Mouse (Mus musculus) forebrain, embryonic 10.5 days (tissue): ENCODE measurements around the gene Mcoln1. TPM values are rescaled to one million over a fixed set of nuclear protein-coding genes. Genes with fewer than 3 reads are reported as not detected.

ENCODE experiments used
- DNase-seq: peaks from one replicate; pipeline ENCODE4 v3.0.0-alpha.2; 2017; ENCODE audit warnings: low spot score; ENCODE audit errors: extremely low spot score
- H3K27ac ChIP-seq: fragments of 300-500 bp; sonication (generic); 2 replicates; pipeline ENCODE4 v1.5.1; 2016; ENCODE audit warnings: mild to moderate bottlenecking
- H3K27me3 ChIP-seq: fragments of 300-500 bp; sonication (generic); 2 replicates; pipeline ENCODE4 v1.6.1; 2016; ENCODE audit warnings: mild to moderate bottlenecking; ENCODE audit not compliant: poor library complexity, severe bottlenecking
- H3K36me3 ChIP-seq: fragments of 300-500 bp; sonication (generic); replicated peaks from 2 replicates; pipeline ENCODE4 v1.6.1; 2016; ENCODE audit warnings: mild to moderate bottlenecking, moderate library complexity
- H3K4me1 ChIP-seq: fragments of 300-500 bp; sonication (generic); 2 replicates; pipeline ENCODE4 v1.6.1; 2016
- H3K4me3 ChIP-seq: fragments of 300-500 bp; sonication (generic); 2 replicates; pipeline ENCODE4 v1.5.1; 2016; ENCODE audit warnings: mild to moderate bottlenecking, moderate library complexity
- H3K9me3 ChIP-seq: fragments of 300-500 bp; sonication (generic); 2 replicates; pipeline ENCODE4 v1.6.1; 2016; ENCODE audit warnings: mild to moderate bottlenecking, moderate library complexity
- WGBS: fragments of 180-500 bp; shearing (Covaris S2); methylation state at CpG from one replicate; pipeline ENCODE4 v1.1.7; 2016; 5-methylcytosine and 5-hydroxymethylcytosine counted together
- polyA plus RNA-seq: library from polyadenylated mRNA; unstranded; fragments of >200 nt; fragmentation: Nextera tagmentation; extraction: Ambion mirVana; gene quantifications from 2 replicates; pipeline ENCODE4 v1.2.1, GENCODE M21; 2016

The Mcoln1 gene
- polyA plus RNA-seq, 1 experiment from 2014 or later: 59.3 TPM

DNA sequence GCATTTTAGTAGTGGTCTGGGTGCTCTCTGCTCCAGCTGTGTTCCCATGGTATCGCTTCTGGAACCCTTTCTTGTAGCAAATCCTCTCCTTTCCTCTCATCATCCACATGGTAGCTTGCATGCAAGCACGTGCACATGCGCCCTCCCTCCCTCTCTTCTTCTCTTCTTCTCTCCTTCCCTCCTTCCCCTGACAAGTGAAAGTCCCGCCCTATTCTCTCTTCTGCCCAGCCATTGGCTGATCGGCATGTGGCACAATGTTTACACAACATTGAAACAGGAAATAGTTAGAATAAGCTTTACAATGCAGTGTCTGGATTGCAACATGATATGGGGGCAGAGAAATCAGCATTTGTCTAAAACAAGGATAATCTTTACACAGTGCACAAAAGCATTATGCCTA is 18.7 kb upstream of the Mcoln1 start:
- Histone ChIP-seq H3K9me3 (no peaks in the 10 kb centered on the region), H3K4me1 (peaks cover 3% of the 10 kb centered on the region; the same call in 1 of the 2 replicates), H3K27me3 (peaks cover 12% of the 10 kb centered on the region), H3K27ac (no peak overlapping the region), H3K36me3 (no peaks in the 10 kb centered on the region), H3K4me3 (no peak overlapping the region)
- DNase-seq: no peak
- 71% methylated on average over 5 of the region's 5 CpGs for WGBS

DNA sequence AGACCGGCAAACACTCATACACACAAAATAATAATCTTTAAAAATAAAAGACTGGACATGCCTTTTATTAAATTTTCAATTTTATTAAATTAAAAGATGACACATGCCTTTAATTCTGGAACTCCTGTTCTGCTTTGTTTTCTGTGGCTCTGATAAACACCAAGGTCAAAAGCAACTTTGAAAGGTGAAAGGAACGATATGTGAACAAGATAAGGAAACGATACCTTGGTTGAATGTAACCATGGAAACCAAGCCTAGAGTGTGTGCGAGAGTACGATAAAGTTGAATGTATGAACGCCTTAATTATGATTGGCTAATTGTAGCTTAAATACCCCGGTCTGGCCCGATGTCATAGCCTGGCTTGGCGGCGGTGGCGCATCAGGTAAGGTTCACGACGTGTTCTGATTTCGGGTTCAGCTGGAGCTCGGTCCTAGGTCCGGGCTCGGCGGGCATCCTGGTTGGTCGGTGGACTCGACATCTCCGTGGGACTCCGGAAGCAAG is 18.0 kb upstream of the Mcoln1 start:
- 90% methylated on average over 22 of the region's 22 CpGs for WGBS
- no peak for DNase-seq
- peaks cover 5% of the 10 kb centered on the region for H3K27me3 ChIP-seq
- no peak overlapping the region for H3K27ac ChIP-seq
- H3K4me3 ChIP-seq: no peak overlapping the region
- H3K4me1 ChIP-seq: peaks cover 3% of the 10 kb centered on the region; the same call in 1 of the 2 replicates
- no peaks in the 10 kb centered on the region for H3K9me3 ChIP-seq
- no peaks in the 10 kb centered on the region for H3K36me3 ChIP-seq

DNA sequence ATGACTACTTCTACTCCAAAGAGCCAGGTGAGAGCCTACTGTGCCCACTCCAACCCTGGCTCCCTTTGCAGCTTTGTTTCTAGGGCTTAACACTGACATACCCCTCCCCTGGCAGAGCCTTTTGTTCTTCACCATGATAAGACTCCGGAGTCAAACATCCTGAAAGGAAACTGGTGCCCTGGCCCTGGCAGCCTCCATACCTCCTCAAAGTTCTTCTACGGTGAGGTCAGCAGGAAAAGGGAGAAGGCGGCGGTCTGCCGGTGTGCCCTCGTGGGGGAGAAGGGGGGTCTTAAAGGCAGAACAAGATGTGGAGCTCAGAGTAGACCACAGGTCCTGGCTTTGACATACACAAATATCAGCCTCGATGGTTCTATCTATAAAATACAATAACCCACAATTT is 16.7 kb upstream of the Mcoln1 start:
- no peak overlapping the region for H3K27ac ChIP-seq
- no peak overlapping the region for H3K4me3 ChIP-seq
- H3K36me3 ChIP-seq: no peaks in the 10 kb centered on the region
- H3K27me3 ChIP-seq: no peaks in the 10 kb centered on the region
- no peaks in the 10 kb centered on the region for H3K9me3 ChIP-seq
- no peak for DNase-seq
- peaks cover 3% of the 10 kb centered on the region; the same call in 1 of the 2 replicates for H3K4me1 ChIP-seq
- 87% methylated on average over 7 of the region's 7 CpGs for WGBS

DNA sequence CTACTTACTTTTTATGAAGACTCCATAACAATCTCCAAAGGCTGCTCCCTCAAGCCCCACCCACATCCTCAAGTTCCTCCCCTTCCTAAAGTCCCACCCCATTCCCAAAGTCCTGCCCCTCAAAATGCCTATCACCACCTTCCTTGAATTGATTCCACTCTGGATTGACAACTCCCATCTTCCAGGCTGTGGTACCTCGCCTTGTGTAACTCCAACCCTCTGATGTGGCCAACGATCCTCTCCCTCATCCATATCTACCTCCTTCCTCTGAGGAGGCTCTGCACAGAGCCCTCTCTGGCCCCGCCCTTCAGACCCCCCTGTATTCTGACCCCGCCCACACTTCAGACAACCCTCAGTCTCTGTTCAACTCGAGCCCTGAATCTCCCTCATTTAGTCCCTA is 15.1 kb upstream of the Mcoln1 start:
- no peaks in the 10 kb centered on the region for H3K36me3 ChIP-seq
- no peak for DNase-seq
- H3K4me1 ChIP-seq: no peaks in the 10 kb centered on the region
- WGBS: 30% methylated on average over 5 of the region's 5 CpGs
- no peaks in the 10 kb centered on the region for H3K27me3 ChIP-seq
- H3K27ac ChIP-seq: no peak overlapping the region
- H3K9me3 ChIP-seq: no peaks in the 10 kb centered on the region
- no peak overlapping the region for H3K4me3 ChIP-seq

DNA sequence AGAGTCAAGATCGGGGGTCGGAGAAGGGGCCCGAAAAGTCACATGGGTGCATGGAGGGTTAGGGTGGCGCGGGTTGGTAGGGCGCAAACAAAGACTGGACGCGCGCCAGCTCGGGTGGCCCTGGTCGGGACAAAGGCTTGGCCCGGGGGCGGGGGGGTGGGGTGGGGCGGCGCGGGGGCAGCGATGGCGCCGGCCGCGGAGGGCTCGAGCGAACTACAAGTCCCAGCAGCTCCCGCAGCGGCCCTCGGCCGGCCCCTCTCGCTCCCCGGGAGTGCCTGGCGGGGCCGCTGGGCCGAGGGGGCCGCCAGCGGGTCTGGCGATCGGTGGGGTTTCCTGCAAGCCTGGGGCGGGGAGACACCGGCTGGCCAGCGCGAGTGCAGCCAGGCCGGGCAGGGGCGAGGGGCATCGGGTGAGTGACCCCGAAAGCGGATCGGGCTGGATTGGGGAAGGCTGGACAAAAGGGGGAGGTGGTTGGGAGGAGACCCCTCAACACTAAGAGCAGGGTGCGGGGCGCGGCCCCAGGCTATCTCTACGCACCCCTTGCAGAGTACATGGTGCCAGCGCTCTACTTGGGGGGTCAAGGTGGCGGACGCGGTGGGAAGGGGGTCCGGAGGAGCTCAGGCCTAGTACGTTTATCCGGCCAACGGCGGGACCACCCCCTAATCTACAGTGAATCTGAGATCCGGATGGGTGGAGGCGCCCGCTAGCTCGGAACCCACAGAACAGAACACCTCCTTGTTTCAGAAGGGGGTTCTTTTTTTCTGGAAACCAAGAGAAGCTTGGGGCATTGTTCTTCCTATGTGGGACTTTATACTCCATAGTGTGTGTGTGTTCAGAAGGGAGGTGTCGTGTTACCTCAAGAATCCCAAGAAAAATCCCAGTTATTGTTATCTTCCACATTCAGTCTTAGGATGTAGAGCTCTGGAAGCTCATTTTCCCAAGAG is 7.1 kb upstream of the Mcoln1 start, which contains the start of gene Zfp358:
Zfp358 (plus strand) TSS at position 238 of the 944 bp plus-strand sequence.
- WGBS: under 1% methylated on average over 49 of the region's 64 CpGs
- peaks cover 31% of the 10 kb centered on the region for H3K9me3 ChIP-seq

DNA sequence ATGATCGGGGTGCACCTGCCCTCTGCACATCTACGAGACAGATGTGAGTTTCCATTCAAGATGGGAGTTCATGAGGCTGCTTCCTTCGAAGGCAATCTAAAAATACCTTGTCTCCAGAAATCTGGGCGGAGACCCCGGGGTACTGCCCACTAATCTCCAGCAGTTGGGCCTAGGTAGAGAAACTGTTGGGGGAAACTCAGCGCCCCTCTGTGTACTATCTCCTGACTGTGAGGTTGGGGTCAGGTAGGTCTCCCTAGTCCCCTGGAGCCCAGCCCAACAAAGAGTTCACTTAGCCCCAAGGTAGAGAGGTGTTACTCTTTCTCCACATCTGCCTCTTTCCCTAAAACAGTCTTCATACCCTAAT is 6.4 kb upstream of the Mcoln1 start:
- 46% methylated on average over 6 of the region's 6 CpGs for WGBS
- DNase-seq: no peak

More for the DNA sequence above, 7.1 kb upstream of the Mcoln1 start, which contains the start of gene Zfp358:
- Histone ChIP-seq H3K36me3 (peaks cover 42% of the 10 kb centered on the region), H3K27me3 (no peaks in the 10 kb centered on the region), H3K4me3 (peak within 1 kb of the TSS; percentile 92), H3K4me1 (peaks cover 19% of the 10 kb centered on the region), H3K27ac (peak within 1 kb of the TSS; percentile 99)
- DNase-seq: peak; percentile 86

DNA sequence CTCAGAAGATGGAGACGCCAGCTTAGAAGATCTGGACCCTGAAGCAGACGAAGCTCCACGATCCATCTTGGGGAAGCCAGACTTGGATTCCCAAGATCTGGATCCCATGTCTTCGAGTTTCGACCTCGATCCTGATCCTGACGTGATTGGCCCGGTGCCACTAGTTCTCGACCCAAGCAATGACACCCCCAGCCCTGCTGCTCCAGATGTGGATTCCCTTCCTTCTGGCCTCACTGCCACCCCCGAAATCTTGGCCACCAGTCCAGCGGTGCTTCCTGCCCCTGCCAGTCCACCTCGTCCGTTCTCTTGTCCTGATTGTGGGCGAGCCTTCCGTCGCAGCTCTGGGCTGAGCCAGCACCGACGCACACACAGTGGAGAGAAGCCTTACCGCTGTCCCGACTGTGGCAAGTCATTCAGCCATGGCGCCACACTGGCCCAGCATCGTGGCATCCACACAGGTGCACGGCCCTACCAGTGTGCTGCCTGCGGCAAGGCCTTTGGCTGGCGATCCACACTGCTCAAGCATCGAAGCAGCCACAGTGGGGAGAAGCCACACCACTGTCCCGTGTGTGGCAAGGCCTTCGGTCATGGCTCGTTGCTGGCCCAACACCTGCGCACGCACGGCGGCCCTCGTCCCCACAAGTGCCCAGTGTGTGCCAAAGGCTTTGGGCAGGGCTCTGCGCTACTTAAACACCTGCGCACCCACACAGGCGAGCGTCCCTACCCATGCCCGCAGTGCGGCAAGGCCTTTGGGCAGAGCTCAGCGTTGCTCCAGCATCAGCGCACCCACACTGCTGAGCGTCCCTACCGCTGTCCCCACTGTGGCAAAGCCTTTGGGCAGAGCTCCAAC is 4.5 kb upstream of the Mcoln1 start:
- Histone ChIP-seq H3K36me3 (peaks cover 49% of the 10 kb centered on the region), H3K27me3 (no peaks in the 10 kb centered on the region), H3K4me1 (peaks cover 31% of the 10 kb centered on the region), H3K9me3 (peaks cover 31% of the 10 kb centered on the region), H3K27ac (no peak overlapping the region), H3K4me3 (0 out of 2 replicates have a peak overlapping the region, but pooled peaks have one; percentile 8)
- DNase-seq: no peak
- 98% methylated on average over 44 of the region's 44 CpGs for WGBS

More for the DNA sequence above, 6.4 kb upstream of the Mcoln1 start:
- H3K4me3 ChIP-seq: peak overlapping the region; percentile 92
- H3K27me3 ChIP-seq: no peaks in the 10 kb centered on the region
- peaks cover 31% of the 10 kb centered on the region for H3K9me3 ChIP-seq
- peaks cover 44% of the 10 kb centered on the region for H3K36me3 ChIP-seq
- peaks cover 19% of the 10 kb centered on the region for H3K4me1 ChIP-seq
- H3K27ac ChIP-seq: peak overlapping the region; percentile 99

DNA sequence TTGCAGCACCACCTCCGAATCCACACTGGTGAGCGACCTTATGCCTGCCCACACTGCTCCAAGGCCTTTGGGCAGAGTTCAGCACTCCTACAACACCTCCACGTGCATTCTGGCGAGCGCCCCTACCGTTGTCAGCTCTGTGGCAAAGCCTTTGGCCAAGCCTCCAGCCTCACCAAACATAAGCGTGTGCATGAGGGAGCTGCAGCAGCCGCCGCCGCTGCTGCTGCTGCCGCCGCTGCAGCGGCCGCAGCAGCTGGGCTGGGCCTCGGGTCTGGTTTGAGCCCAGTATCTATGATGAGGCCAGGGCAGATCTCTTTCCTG is 3.9 kb upstream of the Mcoln1 start:
- WGBS: 90% methylated on average over 15 of the region's 15 CpGs
- Histone ChIP-seq H3K36me3 (peaks cover 49% of the 10 kb centered on the region), H3K9me3 (peaks cover 31% of the 10 kb centered on the region), H3K27ac (no peak overlapping the region), H3K4me1 (peaks cover 37% of the 10 kb centered on the region), H3K4me3 (0 out of 2 replicates have a peak overlapping the region, but pooled peaks have one; percentile 8), H3K27me3 (no peaks in the 10 kb centered on the region)
- DNase-seq: no peak

DNA sequence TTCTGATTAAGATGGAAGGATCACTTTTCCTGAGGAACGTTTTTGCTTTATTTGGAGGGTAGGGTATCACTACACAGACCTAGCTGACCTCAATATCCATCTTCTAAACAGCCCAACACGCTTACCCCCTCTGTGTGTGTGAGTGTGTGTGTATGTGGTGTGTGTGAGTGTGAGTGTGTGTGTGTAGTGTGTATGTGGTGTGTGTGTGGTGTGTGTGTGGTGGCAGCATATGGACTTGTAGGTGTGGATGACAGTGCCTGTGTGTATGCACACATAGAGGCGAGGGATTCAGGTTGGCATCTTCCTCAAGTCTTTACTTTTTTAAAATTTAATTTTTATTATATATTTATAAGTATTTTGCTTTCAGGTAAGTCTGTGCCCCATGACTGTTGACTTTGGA is 1.7 kb upstream of the Mcoln1 start:
- no peak overlapping the region for H3K4me3 ChIP-seq
- H3K27ac ChIP-seq: no peak overlapping the region
- peaks cover 39% of the 10 kb centered on the region for H3K4me1 ChIP-seq
- no peak for DNase-seq
- 90% methylated on average over 3 of the region's 3 CpGs for WGBS
- H3K36me3 ChIP-seq: peaks cover 50% of the 10 kb centered on the region
- peaks cover 31% of the 10 kb centered on the region for H3K9me3 ChIP-seq
- no peaks in the 10 kb centered on the region for H3K27me3 ChIP-seq

DNA sequence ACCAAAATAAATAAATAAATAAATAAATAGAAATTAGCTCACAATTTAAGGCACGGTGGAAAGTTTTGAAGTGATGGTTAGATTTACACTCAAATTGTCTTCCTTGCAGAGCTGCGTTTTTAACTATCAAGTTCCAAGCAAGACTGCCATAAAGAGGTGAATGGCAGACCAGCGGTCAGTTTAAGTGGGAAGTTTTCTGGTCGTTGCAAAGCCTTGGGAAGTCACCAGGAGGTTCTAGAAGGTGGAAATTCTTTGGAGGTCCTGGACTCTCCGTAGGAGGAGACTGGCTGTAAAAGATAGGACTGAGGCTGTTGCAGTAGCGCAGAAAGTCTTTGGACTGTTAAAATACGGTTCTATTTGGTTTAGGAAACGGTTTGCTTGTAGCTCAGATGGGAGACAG is 506 bp upstream of the Mcoln1 start:
- H3K27ac ChIP-seq: peak overlapping the region; percentile 93
- H3K36me3 ChIP-seq: peaks cover 50% of the 10 kb centered on the region
- peaks cover 26% of the 10 kb centered on the region for H3K9me3 ChIP-seq
- H3K4me3 ChIP-seq: peak overlapping the region; percentile 83
- WGBS: 10% methylated on average over 8 of the region's 8 CpGs
- peaks cover 32% of the 10 kb centered on the region for H3K4me1 ChIP-seq
- H3K27me3 ChIP-seq: no peaks in the 10 kb centered on the region
- no peak for DNase-seq

DNA sequence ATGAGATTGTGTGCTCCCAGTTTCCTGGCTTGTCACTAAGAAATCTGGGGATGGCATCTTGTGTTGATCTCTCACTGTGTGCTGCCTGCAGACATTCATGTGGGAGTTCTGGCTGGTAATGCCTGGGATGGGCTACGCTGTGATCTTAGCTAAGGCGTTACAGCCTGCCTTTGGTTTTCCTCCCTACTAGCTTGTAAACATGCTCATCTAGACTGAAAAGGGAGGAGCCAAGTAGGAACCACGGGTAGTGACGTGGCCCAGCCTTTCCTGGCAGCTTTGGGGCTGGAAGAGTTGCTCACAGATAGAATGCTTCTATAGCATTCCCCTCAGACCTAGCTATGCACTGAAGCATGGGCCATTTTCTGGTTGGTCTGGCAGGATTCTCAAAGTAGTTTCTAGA is 2.0 kb downstream of the Mcoln1 start:
- Histone ChIP-seq H3K27me3 (no peaks in the 10 kb centered on the region), H3K27ac (no peak overlapping the region), H3K4me3 (no peak overlapping the region; the same call in 1 of the 2 replicates), H3K4me1 (peaks cover 28% of the 10 kb centered on the region), H3K9me3 (0 out of 2 replicates have a peak, but pooled peaks cover 3% of the 10 kb centered on the region), H3K36me3 (peaks cover 44% of the 10 kb centered on the region)
- DNase-seq: no peak
- WGBS: 84% methylated on average over 4 of the region's 4 CpGs

DNA sequence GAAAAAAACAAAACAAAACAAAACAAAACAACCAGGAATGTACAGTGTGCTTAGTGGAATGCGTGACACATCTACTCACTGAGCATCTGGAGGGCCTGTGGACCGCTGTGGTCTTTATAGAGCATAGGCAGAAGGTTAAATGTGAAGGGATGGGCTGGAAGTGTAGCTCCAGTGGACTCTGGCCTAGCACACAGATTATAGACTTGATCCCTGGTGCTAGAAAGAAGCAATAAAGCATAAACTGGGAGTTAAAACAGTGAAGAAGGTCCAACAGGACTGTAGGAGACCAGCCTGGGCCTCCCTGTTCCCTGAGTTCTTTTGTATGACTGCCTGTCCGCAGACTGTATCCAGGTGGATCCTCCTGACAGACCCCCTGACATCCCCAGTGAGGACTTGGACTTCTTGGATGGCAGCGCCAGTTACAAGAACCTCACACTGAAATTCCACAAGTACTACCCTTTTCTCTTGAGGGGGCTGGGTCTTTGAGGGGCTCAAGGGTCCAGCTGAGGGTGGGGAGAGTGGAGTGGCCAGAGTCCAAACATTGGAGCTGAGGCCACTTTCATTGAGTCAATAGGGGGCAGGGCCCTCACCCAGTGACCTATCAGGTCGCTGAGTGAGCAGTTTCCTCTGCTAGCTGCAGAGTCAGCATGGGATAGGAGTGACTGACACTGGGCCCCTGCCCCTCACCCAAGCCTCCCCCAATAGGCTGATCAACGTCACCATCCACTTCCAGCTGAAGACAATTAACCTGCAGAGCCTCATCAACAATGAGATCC is 7.9 kb downstream of the Mcoln1 start:
- H3K36me3 ChIP-seq: peaks cover 86% of the 10 kb centered on the region
- WGBS: 88% methylated on average over 6 of the region's 6 CpGs
- no peaks in the 10 kb centered on the region for H3K4me1 ChIP-seq
- DNase-seq: no peak
- H3K9me3 ChIP-seq: no peaks in the 10 kb centered on the region
- no peak overlapping the region for H3K4me3 ChIP-seq
- H3K27ac ChIP-seq: no peak overlapping the region
- no peaks in the 10 kb centered on the region for H3K27me3 ChIP-seq
